Mouse (Mus musculus) midbrain, postnatal 0 days (tissue): ENCODE measurements around the gene Zfp790. TPM values are rescaled to one million over a fixed set of nuclear protein-coding genes. Genes with fewer than 3 reads are reported as not detected.
A peak's percentile ranks its signal among the peaks of the same experiment; 100 is the strongest.
"Not testable (repeated sequence)": the region's sequence is repeated elsewhere in the genome, so short reads cannot be mapped to it uniquely, and the experiment has no call there.

Experiments
- ATAC-seq: fragments of 200-750 bp; cut with Nextera tagmentation; 2 replicates; pipeline ENCODE4 v1.8.0; 2017; ENCODE audit warnings: moderate number of reproducible peaks, mild to moderate bottlenecking, moderate TSS enrichment, moderate library complexity; ENCODE audit not compliant: low FRiP score
- DNase-seq: peaks from one replicate; pipeline ENCODE4 v3.0.0-alpha.2; 2015; ENCODE audit warnings: low spot score
- H3K27ac ChIP-seq: fragments of 300-500 bp; sonication (generic); 2 replicates; pipeline ENCODE4 v1.5.1; 2014; ENCODE audit warnings: low read depth, mild to moderate bottlenecking, low read length, mixed read lengths
- H3K27me3 ChIP-seq: fragments of 300-500 bp; sonication (generic); 2 replicates; pipeline ENCODE4 v1.6.1; 2014; ENCODE audit warnings: low read length, control low read depth, mixed read lengths; ENCODE audit not compliant: insufficient read depth
- H3K36me3 ChIP-seq: fragments of 300-500 bp; sonication (generic); 2 replicates; pipeline ENCODE4 v1.6.1; 2014; ENCODE audit warnings: low read length, control low read depth, mixed read lengths; ENCODE audit not compliant: insufficient read depth
- H3K4me1 ChIP-seq: fragments of 300-500 bp; sonication (generic); 2 replicates; pipeline ENCODE4 v1.6.1; 2014; ENCODE audit warnings: mild to moderate bottlenecking, control low read depth, antibody characterized with exemption, low read length, mixed read lengths; ENCODE audit not compliant: insufficient read depth
- H3K4me2 ChIP-seq: fragments of 300-500 bp; sonication (generic); 2 replicates; pipeline ENCODE4 v1.6.1; 2014; ENCODE audit warnings: low read depth, mild to moderate bottlenecking, low read length, mixed read lengths; ENCODE audit not compliant: poor library complexity, severe bottlenecking
- H3K4me3 ChIP-seq: fragments of 300-500 bp; sonication (generic); 2 replicates; pipeline ENCODE4 v1.5.1; 2014; ENCODE audit warnings: low read depth, mild to moderate bottlenecking, low read length, moderate library complexity
- H3K9ac ChIP-seq: fragments of 300-500 bp; sonication (generic); replicated peaks from 2 replicates; pipeline ENCODE4 v1.6.1; 2014; ENCODE audit warnings: mild to moderate bottlenecking, low read length, moderate library complexity, mixed read lengths; ENCODE audit not compliant: poor library complexity, severe bottlenecking
- H3K9me3 ChIP-seq: fragments of 300-500 bp; sonication (generic); 2 replicates; pipeline ENCODE4 v1.6.1; 2016; ENCODE audit warnings: low read length, control low read depth
- CTCF ChIP-seq: IDR thresholded peaks from 2 replicates; pipeline ENCODE4 v1.5.1; 2016; ENCODE audit warnings: antibody characterized with exemption, mild to moderate bottlenecking
- WGBS: fragments of 180-500 bp; shearing (Covaris S2); extraction: QIAGEN DNeasy Blood & Tissue Kit; methylation state at CpG from one replicate; pipeline ENCODE4 v1.1.7; 2014; 5-methylcytosine and 5-hydroxymethylcytosine counted together
- polyA plus RNA-seq: library from polyadenylated mRNA; unstranded; fragments of >200 nt; fragmentation: Nextera tagmentation; extraction: Ambion mirVana; gene quantifications from 2 replicates; pipeline ENCODE4 v1.2.1, GENCODE M21; 2015
- total RNA-seq: library from RNA; depleted of rRNA; stranded (reverse); fragments of >200 nt; gene quantifications from 2 replicates; pipeline ENCODE4 v1.2.3, GENCODE M21; 2014

Zfp790 gene
- total and polyA plus RNA-seq, 2 experiments from 2014 or later: 11.9 to 16.3 TPM

DNA sequence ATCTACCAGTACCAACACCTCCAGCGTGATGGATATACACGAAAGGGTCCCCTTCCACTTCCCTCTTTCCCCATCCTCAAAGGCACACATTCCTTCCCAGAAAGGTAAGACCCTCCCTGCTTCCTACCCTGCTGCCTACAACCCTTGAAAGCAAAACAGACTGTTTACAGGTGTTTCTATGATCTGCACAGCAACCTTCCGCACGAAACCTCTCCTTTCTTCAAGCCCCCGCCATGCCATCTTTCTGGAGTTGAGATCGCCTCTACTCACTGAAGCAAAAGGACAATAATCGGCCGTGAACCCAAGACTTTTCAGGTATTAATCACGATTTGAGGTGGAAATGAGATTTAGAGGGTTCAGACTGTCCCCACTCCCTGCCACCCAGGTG lies 36.9 kb downstream of the Zfp790 start:
- H3K27me3 ChIP-seq: no peaks in the 10 kb centered on the region
- 53% methylated on average over 9 of the region's 9 CpGs for WGBS
- DNase-seq (no peak), ATAC-seq (no peak; the same call in 1 of the 2 replicates)
- peak overlapping the region; percentile 68 for H3K9ac ChIP-seq
- H3K36me3 ChIP-seq: peaks cover 3% of the 10 kb centered on the region; the same call in 1 of the 2 replicates
- TF ChIP-seq CTCF: no peak
- H3K4me2 ChIP-seq: peak overlapping the region; percentile 76
- 0 out of 2 replicates have a peak overlapping the region, but pooled peaks have one; percentile 70 for H3K27ac ChIP-seq
- no peaks in the 10 kb centered on the region for H3K9me3 ChIP-seq
- peak overlapping the region; percentile 57 for H3K4me3 ChIP-seq
- no peaks in the 10 kb centered on the region for H3K4me1 ChIP-seq

DNA sequence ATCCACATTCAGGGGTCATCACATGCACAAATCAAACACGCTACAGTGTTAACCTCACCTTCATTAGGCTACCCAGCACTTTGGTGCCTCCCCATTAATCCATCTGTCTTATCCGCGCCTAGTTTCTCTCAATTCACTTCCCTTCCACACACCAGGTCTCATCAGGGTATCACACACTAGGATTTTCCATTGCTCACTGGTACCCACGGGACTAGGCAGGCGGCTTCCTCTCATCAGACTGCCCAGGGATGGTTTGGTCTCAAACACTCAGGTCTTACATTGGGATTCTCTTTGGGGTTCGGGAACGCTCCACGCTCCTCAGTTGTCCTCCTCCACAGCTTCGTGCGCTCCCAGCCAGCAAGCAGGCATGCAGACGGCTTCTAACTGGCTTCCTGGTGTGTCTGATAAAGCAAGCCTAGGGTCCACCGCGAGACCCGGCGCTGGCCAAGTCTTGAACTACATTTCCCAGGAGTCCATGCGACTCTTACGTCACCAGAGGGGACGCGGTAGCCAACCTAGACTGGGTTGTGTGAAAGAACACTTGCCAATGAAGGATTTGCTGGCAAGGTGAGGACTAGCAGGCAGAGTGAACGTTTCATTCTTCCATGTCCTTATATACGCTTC lies 37.4 kb downstream of the Zfp790 start, which contains the start of gene Zfp940:
Gene Zfp940, minus strand, starts transcription at position 451 of the 624 bp plus-strand sequence.
- Histone ChIP-seq H3K27ac (peak within 1 kb of the TSS; percentile 70; the same call in 1 of the 2 replicates), H3K9ac (peak within 1 kb of the TSS; percentile 68), H3K4me3 (peak within 1 kb of the TSS; percentile 57), H3K36me3 (peaks cover 3% of the 10 kb centered on the region; the same call in 1 of the 2 replicates), H3K4me1 (no peaks in the 10 kb centered on the region), H3K9me3 (no peaks in the 10 kb centered on the region), H3K4me2 (peak within 1 kb of the TSS; percentile 76), H3K27me3 (no peaks in the 10 kb centered on the region)
- peak; percentile 96 for DNase-seq
- 2% methylated on average over 21 of the region's 21 CpGs for WGBS
- TF ChIP-seq CTCF: no peak
- peak; percentile 95 for ATAC-seq

DNA sequence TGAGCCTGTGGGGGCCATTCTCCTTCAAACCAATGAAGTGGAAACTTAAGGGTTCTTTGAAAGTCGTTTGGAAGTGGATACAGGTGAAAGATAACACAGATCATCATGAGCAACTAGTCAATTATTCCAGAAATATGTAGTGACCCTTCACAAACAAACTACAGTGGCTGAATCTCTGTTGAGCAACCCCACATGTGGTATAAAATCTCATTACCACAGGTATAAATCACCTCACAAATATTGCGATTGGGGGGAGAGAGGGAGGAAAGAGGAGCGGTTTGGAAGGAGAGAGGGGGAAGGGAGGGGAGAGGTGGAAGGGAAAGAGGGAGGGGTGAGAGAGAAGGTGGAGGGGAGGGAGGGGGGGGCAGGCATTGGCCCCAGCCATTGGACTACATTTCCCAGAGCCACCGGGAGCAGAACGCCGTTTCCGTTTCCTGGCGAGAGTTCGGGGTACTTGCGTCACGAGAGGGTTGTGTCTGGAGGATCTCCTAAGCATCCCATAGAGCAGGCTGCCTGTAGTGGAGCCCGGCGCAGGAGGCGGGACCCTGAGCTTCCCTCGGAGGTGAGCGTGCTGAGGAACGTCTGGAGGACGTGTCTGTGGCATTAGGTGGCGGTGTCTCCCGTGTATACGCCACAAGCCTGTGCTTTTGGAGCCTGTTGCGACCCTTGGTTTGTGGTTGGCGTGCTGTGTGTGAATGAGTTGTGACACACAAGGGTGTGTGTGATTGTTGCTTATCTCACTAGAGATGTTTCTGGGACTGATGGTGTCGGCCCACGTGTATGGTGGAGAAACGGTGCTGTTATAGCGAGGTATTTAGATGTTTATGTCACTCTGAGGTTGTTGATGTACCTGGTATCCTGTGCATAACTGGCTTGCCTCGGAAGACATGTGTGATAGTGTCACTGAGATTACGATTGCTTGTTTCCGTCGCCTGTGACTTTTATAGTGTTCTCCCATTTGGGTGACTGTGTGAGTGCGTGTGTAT lies 43.9 kb downstream of the Zfp790 start, which contains the start of gene Zfp420:
Gene Zfp420, plus strand, starts transcription at position 448 of the 986 bp plus-strand sequence.
- ATAC-seq: peak; percentile 95
- Histone ChIP-seq H3K4me3 (peak within 1 kb of the TSS; percentile 71), H3K27me3 (no peaks in the 10 kb centered on the region), H3K9ac (peak within 1 kb of the TSS; percentile 61), H3K27ac (peak within 1 kb of the TSS; percentile 43), H3K4me1 (peaks cover 8% of the 10 kb centered on the region; the same call in 1 of the 2 replicates), H3K36me3 (peaks cover 4% of the 10 kb centered on the region; the same call in 1 of the 2 replicates), H3K9me3 (no peaks in the 10 kb centered on the region), H3K4me2 (peak within 1 kb of the TSS; percentile 51)
- DNase-seq: peak; percentile 96
- WGBS: 5% methylated on average over 32 of the region's 32 CpGs
- TF ChIP-seq CTCF: peak; percentile 59

DNA sequence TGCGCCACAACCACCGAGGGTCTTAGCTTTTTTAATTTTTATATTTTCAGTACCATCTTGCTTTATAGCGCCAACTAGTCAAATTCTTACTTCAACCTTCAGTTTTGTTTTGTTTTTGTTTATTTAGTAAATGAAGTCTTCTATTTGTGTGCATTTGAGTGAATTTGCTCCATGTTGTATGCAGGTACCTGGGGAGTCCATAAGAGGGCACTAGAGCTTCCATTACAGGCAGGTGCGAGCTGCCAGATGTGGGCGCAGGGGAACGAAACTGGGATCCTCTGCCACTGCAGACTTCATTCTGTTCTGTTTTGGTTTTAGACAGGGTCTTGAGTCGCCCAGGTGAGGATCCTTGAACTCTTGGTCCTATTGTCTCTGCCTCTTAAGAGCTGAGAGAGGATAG lies 45.7 kb downstream of the Zfp790 start:
- H3K27ac ChIP-seq: no peak overlapping the region
- peaks cover 4% of the 10 kb centered on the region; the same call in 1 of the 2 replicates for H3K36me3 ChIP-seq
- H3K4me1 ChIP-seq: peaks cover 8% of the 10 kb centered on the region; the same call in 1 of the 2 replicates
- ATAC-seq (no peak), DNase-seq (no peak)
- H3K9me3 ChIP-seq: no peaks in the 10 kb centered on the region
- H3K27me3 ChIP-seq: no peaks in the 10 kb centered on the region
- H3K4me3 ChIP-seq: no peak overlapping the region
- TF ChIP-seq CTCF: peak; percentile 37
- no peak overlapping the region for H3K4me2 ChIP-seq
- H3K9ac ChIP-seq: no peak overlapping the region
- WGBS: 91% methylated on average over 7 of the region's 7 CpGs

DNA sequence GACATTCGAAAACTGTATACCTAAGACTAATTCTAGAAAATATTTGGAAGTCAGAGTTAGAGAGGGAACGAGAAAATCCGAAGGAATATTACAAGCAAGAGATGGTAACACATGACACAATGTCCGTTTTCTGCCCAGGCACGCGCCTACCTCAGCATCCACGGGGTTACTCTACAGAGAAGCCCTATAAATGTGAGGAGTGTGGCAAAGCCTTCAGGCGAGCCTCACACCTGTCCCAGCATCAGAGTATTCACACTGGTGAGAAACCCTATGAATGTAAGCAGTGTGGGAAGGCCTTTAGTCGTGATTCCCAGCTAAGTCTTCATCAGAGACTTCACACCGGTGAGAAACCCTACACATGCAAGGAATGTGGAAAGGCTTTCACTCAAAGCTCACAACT lies 58.3 kb downstream of the Zfp790 start:
- no peak overlapping the region for H3K27ac ChIP-seq
- H3K36me3 ChIP-seq: peaks cover 29% of the 10 kb centered on the region
- no peak overlapping the region for H3K9ac ChIP-seq
- H3K27me3 ChIP-seq: no peaks in the 10 kb centered on the region
- WGBS: 96% methylated on average over 10 of the region's 10 CpGs
- no peaks in the 10 kb centered on the region for H3K4me1 ChIP-seq
- no peak overlapping the region for H3K4me2 ChIP-seq
- DNase-seq (no peak), ATAC-seq (no peak)
- no peak overlapping the region for H3K4me3 ChIP-seq
- peaks cover 24% of the 10 kb centered on the region for H3K9me3 ChIP-seq
- no peak for TF ChIP-seq CTCF

DNA sequence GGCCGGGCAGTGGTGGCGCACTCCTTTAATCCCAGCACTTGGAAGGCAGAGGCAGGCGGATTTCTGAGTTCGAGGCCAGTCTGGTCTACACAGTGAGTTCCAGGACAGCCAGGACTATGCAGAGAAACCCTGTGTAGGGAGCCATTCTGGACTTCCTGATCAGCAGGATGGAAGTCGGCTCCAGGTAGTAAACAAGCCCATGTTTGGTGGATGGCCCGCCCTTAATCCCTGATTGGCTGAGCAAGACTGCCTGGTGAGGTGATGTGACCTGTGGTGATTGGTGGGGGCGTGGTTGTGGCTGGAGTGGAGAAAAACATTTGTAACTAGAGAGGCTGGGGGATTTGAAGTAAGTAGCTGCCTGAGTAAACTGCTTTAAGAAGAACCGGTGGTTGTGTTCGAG lies 61.6 kb downstream of the Zfp790 start:
- Histone ChIP-seq H3K36me3 (peaks cover 29% of the 10 kb centered on the region), H3K9me3 (peaks cover 24% of the 10 kb centered on the region)
- WGBS: 92% methylated on average over 9 of the region's 9 CpGs
- not testable (repeated sequence) for DNase-seq, H3K27ac ChIP-seq, H3K4me1 ChIP-seq, H3K27me3 ChIP-seq, H3K9ac ChIP-seq, H3K4me2 ChIP-seq, ATAC-seq, H3K4me3 ChIP-seq
